Mouse (Mus musculus) erythroblast, embryonic 14.5 days (primary cell): Measurements from ENCODE around the gene Gm45618.

Experiments used
- GATA1 ChIP-seq: IDR thresholded peaks from 2 replicates; pipeline ENCODE4 v1.6.1; 2012; ENCODE audit warnings: low read length, inconsistent platforms, mixed read lengths
- TAL1 ChIP-seq: IDR thresholded peaks from 3 replicates; pipeline ENCODE4 v1.6.1; 2012; ENCODE audit warnings: low read length, inconsistent platforms, mixed read lengths

- no peak for TF ChIP-seq GATA1
- no peak for TF ChIP-seq TAL1
Observed at GRCm38 (mm10) chr7:142152191-142152590, 31.7 kb upstream of the Gm45618 start.
